26 mouse cellular contexts compared by ENCODE assay signal in genomic region chr13:32828886-32829285, GRCm38 (mm10). TPM values are rescaled to one million over a fixed set of nuclear protein-coding genes. Genes with fewer than 3 reads are reported as not detected.
DNase-seq lines count a peak whose midpoint lies in the region; ATAC-seq and TF ChIP-seq lines count a peak whose summit lies in the region.
"Had no signal": no experiment of that assay in that cellular context is flagged by ENCODE, and none has a peak within 500 bp of the region (broad histone marks: within the 10 kb centered on the region; RNA-seq: fewer than 3 reads in every experiment).

No protein-coding gene starts in this region.

- H3K4me1 ChIP-seq in G1E (ENCODE audit: insufficient read depth, low read depth, low read length), result no peaks in the 10 kb centered on the region
- no peaks in the 10 kb centered on the region for H3K4me1 ChIP-seq in midbrain, embryonic 14.5 days (ENCODE audit: control insufficient read depth, insufficient read depth, low read length)
- H3K4me1 ChIP-seq: embryonic facial prominence, embryonic 13.5 days; forebrain, embryonic 12.5 days; hindbrain, embryonic 12.5 days had no signal

- H3K9ac ChIP-seq in midbrain, embryonic 14.5 days (replicated peaks; ENCODE audit: low read length), result no peak overlapping the region
- H3K9ac ChIP-seq: embryonic facial prominence, embryonic 13.5 days; forebrain, embryonic 12.5 days; heart, embryonic 13.5 days; hindbrain, embryonic 12.5 days had no signal

- no peak overlapping the region for H3K4me3 ChIP-seq in G1E (ENCODE audit: low read depth, low read length)
- no peak overlapping the region for H3K4me3 ChIP-seq in midbrain, embryonic 14.5 days (replicated peaks; ENCODE audit: low read depth, low read length)
- H3K4me3 ChIP-seq: embryonic facial prominence, embryonic 13.5 days; forebrain, embryonic 12.5 days; heart, embryonic 13.5 days; hindbrain, embryonic 12.5 days had no signal

- no peak overlapping the region for H3K4me2 ChIP-seq in midbrain, embryonic 14.5 days (ENCODE audit: low read length)
- H3K4me2 ChIP-seq: embryonic facial prominence, embryonic 13.5 days; forebrain, embryonic 12.5 days; heart, embryonic 13.5 days; hindbrain, embryonic 12.5 days had no signal

- WGBS in midbrain, embryonic 14.5 days, result 85% methylated on average over 4 of the region's 4 CpGs

- no peak overlapping the region for H3K27ac ChIP-seq in midbrain, embryonic 14.5 days (replicated peaks; ENCODE audit: low read depth, low read length)
- H3K27ac ChIP-seq: embryonic facial prominence, embryonic 13.5 days; forebrain, embryonic 12.5 days; heart, embryonic 13.5 days; hindbrain, embryonic 12.5 days had no signal

- peaks cover 7% of the 10 kb centered on the region; the same call in 1 of the 2 replicates for H3K27me3 ChIP-seq in G1E (ENCODE audit: insufficient read depth, low read length)
- H3K27me3 ChIP-seq in midbrain, embryonic 14.5 days (ENCODE audit: control insufficient read depth, insufficient read depth, low read length), result no peaks in the 10 kb centered on the region
- H3K27me3 ChIP-seq: embryonic facial prominence, embryonic 13.5 days; forebrain, embryonic 12.5 days; heart, embryonic 13.5 days; hindbrain, embryonic 12.5 days had no signal

- DNase-seq in 416B (ENCODE audit: low read depth), result peak; percentile 98
- DNase-seq in G1E (ENCODE audit: low spot score), result no peak
- peak; percentile 11 for DNase-seq in c-Kit-positive CD71-positive TER-119-negative erythroid progenitor cells, embryonic 14.5 days (ENCODE audit: low read depth)
- DNase-seq in midbrain, embryonic 14.5 days, result no peak
- no peak for DNase-seq in layer of hippocampus, adult 18-20 months (ENCODE audit: low spot score in 2 of 2)
- DNase-seq: adrenal gland, postnatal 10 days; B cell, adult 2 months; cerebellum, adult 11 months; cerebellum, adult 8-10 months; cerebellum, postnatal 14 days; gastrocnemius, postnatal 25 days; heart, postnatal 4 days; kidney, adult 11 months had no signal

- peaks cover 9% of the 10 kb centered on the region for H3K36me3 ChIP-seq in G1E (replicated peaks)
- H3K36me3 ChIP-seq in midbrain, embryonic 14.5 days (ENCODE audit: control insufficient read depth, insufficient read depth, low read length), result no peaks in the 10 kb centered on the region
- H3K36me3 ChIP-seq: embryonic facial prominence, embryonic 13.5 days; forebrain, embryonic 12.5 days; hindbrain, embryonic 12.5 days had no signal

- peak; percentile 78 for ATAC-seq in G1E (ENCODE audit: extremely low read depth, insufficient number of reproducible peaks, low FRiP score, poor library complexity, severe bottlenecking)
- ATAC-seq in megakaryocyte-erythroid progenitor cell, adult 5-6 weeks (replicated peaks; ENCODE audit: low FRiP score, low TSS enrichment, poor library complexity, severe bottlenecking), result peak; percentile 72
- no peak for ATAC-seq in cerebellum, adult (ENCODE audit: insufficient number of reproducible peaks, low FRiP score, low TSS enrichment)
- no peak for ATAC-seq in midbrain, embryonic 14.5 days (ENCODE audit: low FRiP score, low TSS enrichment)
- ATAC-seq: CD4-positive, CD25-positive, alpha-beta regulatory T cell, adult 4 months; forebrain, embryonic 16.5 days; hindbrain, embryonic 16.5 days had no signal

- TF ChIP-seq CTCF in G1E (IDR thresholded peaks at IDR 0.05; ENCODE audit: low read depth, low read length), result no peak

- no peaks in the 10 kb centered on the region for H3K9me3 ChIP-seq in G1E (replicated peaks)
- H3K9me3 ChIP-seq in midbrain, embryonic 14.5 days (ENCODE audit: control insufficient read depth, low read length), result no peaks in the 10 kb centered on the region
- H3K9me3 ChIP-seq: embryonic facial prominence, embryonic 13.5 days; forebrain, embryonic 12.5 days; heart, embryonic 13.5 days; hindbrain, embryonic 12.5 days had no signal

RNA-seq across cellular contexts. Expression of gene Serpinb1a, which starts 22.1 kb away (rescaled TPM):
- total RNA-seq in G1E (2014; fragmentation: Nextera tagmentation), result not detected in 2 replicates
- 7.5 and 8.7 TPM in 2 replicates for total RNA-seq in G1E (2017)
- polyA plus RNA-seq in G1E (2012), result not detected in 2 replicates
- 2.4 and 16.7 TPM in 2 replicates for total RNA-seq in megakaryocyte-erythroid progenitor cell, adult 5-6 weeks (2014; fragmentation: Nextera tagmentation)
- 10.1 and 35.8 TPM in 2 replicates for total RNA-seq in megakaryocyte-erythroid progenitor cell, adult 5-6 weeks (2017)
- polyA plus RNA-seq in midbrain, embryonic 14.5 days (2014; fragmentation: Nextera tagmentation; extraction: Ambion mirVana), result 2.2 and 2.9 TPM in 2 replicates
- 1 to 10 TPM; 6.6 to 7.0 TPM for total RNA-seq in layer of hippocampus, adult 18-20 months (2021)

RNA-seq across cellular contexts. Expression of gene D930007J09Rik, which starts 26.2 kb away (rescaled TPM):
- total RNA-seq in G1E (2014; fragmentation: Nextera tagmentation) (not detected in 2 replicates), G1E (2017) (not detected in 2 replicates)
- not detected in 2 replicates for polyA plus RNA-seq in G1E (2012)
- not detected in 2 replicates for total RNA-seq in megakaryocyte-erythroid progenitor cell, adult 5-6 weeks (2014; fragmentation: Nextera tagmentation)
- total RNA-seq in megakaryocyte-erythroid progenitor cell, adult 5-6 weeks (2017), result not detected in 2 replicates
- polyA plus RNA-seq in midbrain, embryonic 14.5 days (2014; fragmentation: Nextera tagmentation; extraction: Ambion mirVana), result not detected in 2 replicates
- 1 to 10 TPM in 1 of 2 experiments, not detected in 1; 1.7 TPM for total RNA-seq in layer of hippocampus, adult 18-20 months (2021)
- total RNA-seq: adrenal gland, postnatal 10 days; gastrocnemius, adult 18-20 months; gastrocnemius, postnatal 25 days; granulocyte monocyte progenitor cell, adult 5-6 weeks; heart, postnatal 4 days had no signal
- polyA plus RNA-seq: CD4-positive, CD25-positive, alpha-beta regulatory T cell, adult 4 months; embryonic facial prominence, embryonic 13.5 days; forebrain, embryonic 12.5 days; forebrain, embryonic 16.5 days; heart, embryonic 13.5 days; heart, postnatal 0 days; hindbrain, embryonic 12.5 days; hindbrain, embryonic 16.5 days; intestine, embryonic 14.5 days had no signal

RNA-seq across cellular contexts. Expression of gene Wrnip1, which starts 27.0 kb away (rescaled TPM):
- total RNA-seq in G1E (2014; fragmentation: Nextera tagmentation), result 18.0 and 30.2 TPM in 2 replicates
- 46.6 and 47.9 TPM in 2 replicates for total RNA-seq in G1E (2017)
- polyA plus RNA-seq in G1E (2012), result 26.7 and 31.6 TPM in 2 replicates
- total RNA-seq in megakaryocyte-erythroid progenitor cell, adult 5-6 weeks (2014; fragmentation: Nextera tagmentation), result 22.3 and 38.7 TPM in 2 replicates
- 37.6 and 45.8 TPM in 2 replicates for total RNA-seq in megakaryocyte-erythroid progenitor cell, adult 5-6 weeks (2017)
- 26.5 and 28.0 TPM in 2 replicates for polyA plus RNA-seq in midbrain, embryonic 14.5 days (2014; fragmentation: Nextera tagmentation; extraction: Ambion mirVana)
- total RNA-seq in layer of hippocampus, adult 18-20 months (2021), result 10 to 100 TPM; 58.0 to 64.3 TPM

RNA-seq across cellular contexts. Expression of gene Mylk4, which starts 45.1 kb away (rescaled TPM):
- total RNA-seq in G1E (2014; fragmentation: Nextera tagmentation), result not detected in 2 replicates
- total RNA-seq in G1E (2017), result 0.05 TPM in 1 of 2 replicates, not detected in the other
- polyA plus RNA-seq in G1E (2012), result not detected in 2 replicates
- total RNA-seq in megakaryocyte-erythroid progenitor cell, adult 5-6 weeks (2014; fragmentation: Nextera tagmentation), result 0.11 TPM in 1 of 2 replicates, not detected in the other
- total RNA-seq in megakaryocyte-erythroid progenitor cell, adult 5-6 weeks (2017), result not detected in 2 replicates
- 0.20 TPM in 1 of 2 replicates, not detected in the other for polyA plus RNA-seq in midbrain, embryonic 14.5 days (2014; fragmentation: Nextera tagmentation; extraction: Ambion mirVana)
- under 1 TPM in 1 of 2 experiments, not detected in 1; 0.17 TPM for total RNA-seq in layer of hippocampus, adult 18-20 months (2021)
- total RNA-seq: granulocyte monocyte progenitor cell, adult 5-6 weeks had no signal
- polyA plus RNA-seq: CD4-positive, CD25-positive, alpha-beta regulatory T cell, adult 4 months; forebrain, embryonic 16.5 days; intestine, embryonic 14.5 days had no signal

Comparison
In these comparisons a context has a peak if more than half of its experiments do, and no peak if none do; other contexts are left out.
1. DNase-seq: peak in 416B (single experiment) and c-Kit-positive CD71-positive TER-119-negative erythroid progenitor cells, embryonic 14.5 days (single experiment); none in G1E (single experiment), midbrain, embryonic 14.5 days (single experiment) and layer of hippocampus, adult 18-20 months (0 of 2).
2. ATAC-seq: peak in G1E (single experiment) and megakaryocyte-erythroid progenitor cell, adult 5-6 weeks (single experiment); none in cerebellum, adult (single experiment) and midbrain, embryonic 14.5 days (single experiment).